Mouse (Mus musculus): ENCODE measurements at regions not wholly inside any gene's neighbourhood (a gene's known extent, or its start where the extent isn't known, plus 50 kb on each side); places are given as distances from the start of the nearest gene placed in this dataset.

GRCm38 (mm10) chr8:91983171-91983570, 181.3 kb upstream of the Irx3 start:
- TF ChIP-seq CTCF (IDR thresholded peaks at IDR 0.05) (no peak), EP300 (IDR thresholded peaks at IDR 0.05) (no peak)

Data from lung, postnatal 0 days (tissue).